Mouse (Mus musculus) liver, embryonic 14.5 days (tissue): ENCODE measurements around the gene Ddx52.

Source experiments
- CTCF ChIP-seq: IDR thresholded peaks from 2 replicates; pipeline ENCODE4 v1.5.1; 2016; ENCODE audit warnings: antibody characterized with exemption, low read depth, control low read depth
- EP300 ChIP-seq: IDR thresholded peaks from 2 replicates; pipeline ENCODE4 v1.6.1; 2016; ENCODE audit warnings: antibody characterized with exemption, low read depth

- TF ChIP-seq CTCF (no peak), EP300 (no peak)
Measured at GRCm38 (mm10) chr11:83994481-83994880, 52.6 kb downstream of the Ddx52 start.
